Mouse (Mus musculus): ENCODE results near the gene Lmf1. TPM values are rescaled to one million over a fixed set of nuclear protein-coding genes. Genes with fewer than 3 reads are reported as not detected.
A peak's percentile ranks its signal among the peaks of the same experiment; 100 is the strongest.

The Lmf1 gene
- total RNA-seq, 2 experiments from 2014 or later, result 10.7 to 34.0 TPM

DNA sequence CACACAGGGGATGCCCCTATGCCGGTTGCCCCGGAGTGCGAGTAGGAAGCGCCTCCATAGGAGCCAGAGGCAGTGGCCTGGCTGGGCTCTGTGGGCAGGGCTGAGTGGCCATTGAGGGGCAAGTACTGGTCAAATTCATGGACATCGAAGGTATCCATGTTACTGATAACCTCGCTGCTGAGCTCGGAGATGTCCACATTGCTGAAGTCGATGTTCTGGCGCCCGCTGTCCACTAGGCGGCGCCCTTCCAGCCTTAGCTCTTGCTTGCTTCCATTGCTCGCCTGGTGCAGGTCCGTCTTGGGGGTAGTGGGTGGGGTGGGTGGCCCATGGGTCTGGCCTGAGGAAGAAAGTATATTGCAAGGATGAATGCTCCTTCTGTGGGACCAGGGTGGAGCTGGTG is 11.1 kb upstream of the Lmf1 start:
- ATAC-seq (replicated peaks; ENCODE audit: poor library complexity, severe bottlenecking), result peak; percentile 60

DNA sequence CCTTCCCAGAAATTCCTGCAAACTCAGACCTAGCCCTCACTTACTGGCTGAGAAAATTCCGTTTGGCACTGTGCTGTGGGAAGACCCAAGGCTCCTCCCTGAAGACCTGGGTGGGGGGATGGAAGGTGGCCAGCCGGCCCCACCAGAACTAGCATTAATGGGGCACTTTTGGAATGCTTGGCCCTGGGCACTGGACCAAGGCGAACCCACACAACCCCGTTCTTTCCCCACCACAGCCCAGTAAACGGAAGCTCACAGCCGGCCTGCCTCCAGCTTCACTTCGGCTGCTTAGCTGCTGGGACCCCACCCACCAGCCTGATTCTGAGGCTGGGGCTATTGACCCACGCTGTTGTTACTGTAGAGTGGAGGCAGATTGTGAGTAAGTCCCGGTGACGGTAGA is 10.7 kb upstream of the Lmf1 start:
- no peak for ATAC-seq (replicated peaks; ENCODE audit: poor library complexity, severe bottlenecking)

DNA sequence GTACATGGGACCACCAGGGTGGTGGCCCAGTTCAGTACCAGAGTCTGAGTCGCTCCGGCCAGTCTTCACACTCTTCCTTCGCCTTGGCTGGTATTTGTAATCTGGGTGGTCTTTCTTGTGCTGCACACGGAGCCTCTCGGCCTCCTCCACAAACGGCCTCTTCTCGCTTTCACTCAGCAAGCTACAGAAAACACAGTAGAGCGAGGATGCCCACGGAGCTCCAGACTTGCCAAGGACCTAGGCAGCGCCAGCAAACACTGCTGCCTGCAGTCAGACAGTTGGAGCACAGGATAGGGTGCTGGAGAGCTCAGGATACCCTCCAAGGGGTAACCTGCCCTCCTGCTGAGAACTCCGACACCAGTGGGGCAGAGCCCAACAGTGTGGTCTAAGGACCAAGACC is 10.0 kb upstream of the Lmf1 start:
- ATAC-seq (replicated peaks; ENCODE audit: poor library complexity, severe bottlenecking), result no peak

DNA sequence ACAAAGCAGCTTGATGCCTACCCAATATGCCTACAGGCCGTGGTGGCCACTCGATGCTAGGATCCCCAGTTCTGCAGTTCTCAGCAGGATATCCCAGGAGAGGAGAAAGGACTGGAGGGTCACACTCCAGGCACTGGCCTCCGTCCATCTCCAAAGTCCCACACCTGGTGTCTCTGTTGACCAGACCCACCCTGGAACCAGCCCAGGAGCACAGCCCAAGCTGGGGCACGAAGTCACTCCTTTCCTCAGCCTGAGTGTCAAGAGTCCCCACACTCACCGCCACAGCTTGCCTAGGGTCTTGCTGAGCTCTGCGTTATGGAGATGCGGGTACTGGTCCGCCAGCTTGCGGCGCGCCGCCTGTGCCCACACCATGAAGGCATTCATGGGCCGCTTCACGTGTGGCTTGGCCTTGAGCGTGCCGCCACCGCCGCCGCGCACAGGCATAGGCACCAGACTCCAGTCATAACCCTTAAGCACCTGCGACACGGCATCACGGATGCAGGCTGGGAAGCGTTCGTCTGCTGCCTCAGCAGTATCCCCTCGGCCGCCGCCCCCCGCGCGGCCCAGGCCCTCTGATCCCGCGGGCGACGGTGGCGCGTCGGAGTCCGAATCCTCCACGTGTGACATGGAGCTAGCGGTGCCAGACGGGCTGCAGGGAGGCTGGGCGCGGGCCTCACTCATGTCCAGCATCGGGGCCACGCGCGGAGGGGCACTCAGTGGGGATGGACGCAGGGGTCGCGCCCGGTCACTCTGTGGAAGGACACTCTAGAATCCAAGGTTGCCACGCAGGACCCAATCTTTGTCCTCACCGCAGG is 8.8 kb upstream of the Lmf1 start:
- ATAC-seq (replicated peaks; ENCODE audit: poor library complexity, severe bottlenecking), result no peak

DNA sequence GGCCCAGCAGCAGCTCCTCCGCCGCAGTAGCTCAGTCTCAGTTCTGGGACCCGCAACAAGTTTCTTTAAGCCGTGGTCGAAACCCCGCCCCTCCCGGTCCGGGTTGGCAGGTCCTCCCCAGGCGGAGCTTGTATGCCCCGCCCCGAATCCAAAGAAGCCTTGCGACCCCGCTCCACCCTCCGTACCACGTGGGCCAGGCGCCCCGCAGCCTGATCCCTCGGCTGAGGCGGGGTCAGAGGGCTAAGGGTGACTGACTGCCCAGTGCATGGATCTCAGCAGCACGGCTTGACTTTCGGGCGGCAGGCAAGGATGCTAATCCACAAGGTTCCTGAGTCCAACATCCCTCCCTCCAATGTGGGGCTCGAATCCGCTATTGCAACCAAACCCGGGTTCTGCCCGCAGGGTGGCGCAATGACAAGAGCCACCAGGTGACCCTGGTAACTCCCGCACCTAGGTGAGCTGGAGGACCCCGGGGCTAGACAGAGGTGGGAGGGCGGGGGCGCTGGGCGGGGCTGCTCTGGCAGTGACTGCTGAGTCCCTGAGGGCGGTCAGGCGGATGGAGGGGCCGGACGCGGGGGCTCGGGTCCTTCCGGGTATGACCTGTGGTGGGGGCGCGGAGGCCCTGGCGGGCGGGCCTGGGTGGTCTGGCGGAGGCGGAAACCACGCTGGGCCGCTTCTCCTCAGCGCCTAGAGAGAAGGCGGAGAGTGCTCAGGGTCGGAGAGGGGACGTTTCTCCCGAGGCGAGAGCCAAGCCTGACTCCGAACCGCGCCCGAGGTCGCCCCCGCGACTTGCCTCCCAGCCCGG is 8.0 kb upstream of the Lmf1 start, which contains the start of gene Sox8:
Sox8 (minus strand) TSS at position 39 of the 805 bp plus-strand sequence.
- ATAC-seq (replicated peaks; ENCODE audit: poor library complexity, severe bottlenecking), result peak; percentile 71

DNA sequence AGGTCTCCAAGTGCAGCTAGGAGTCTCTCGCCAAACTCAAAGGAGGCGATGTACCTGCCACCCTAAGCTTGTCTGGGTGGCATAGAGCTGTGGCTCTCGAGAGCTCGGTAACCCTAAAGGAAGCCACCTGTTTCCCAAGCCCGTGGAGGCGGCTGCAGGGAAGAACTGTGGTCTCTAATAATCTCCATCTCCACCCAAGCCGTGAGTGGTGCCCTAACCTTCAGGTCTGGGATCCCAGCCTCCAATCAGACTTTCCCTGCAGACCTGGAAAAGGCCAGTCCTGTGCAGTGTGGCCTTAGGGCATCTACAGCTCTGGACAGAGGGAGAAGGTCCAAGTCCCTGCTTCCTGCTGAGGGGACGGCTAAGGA is 7.4 kb upstream of the Lmf1 start:
- ATAC-seq (replicated peaks; ENCODE audit: poor library complexity, severe bottlenecking), result no peak

DNA sequence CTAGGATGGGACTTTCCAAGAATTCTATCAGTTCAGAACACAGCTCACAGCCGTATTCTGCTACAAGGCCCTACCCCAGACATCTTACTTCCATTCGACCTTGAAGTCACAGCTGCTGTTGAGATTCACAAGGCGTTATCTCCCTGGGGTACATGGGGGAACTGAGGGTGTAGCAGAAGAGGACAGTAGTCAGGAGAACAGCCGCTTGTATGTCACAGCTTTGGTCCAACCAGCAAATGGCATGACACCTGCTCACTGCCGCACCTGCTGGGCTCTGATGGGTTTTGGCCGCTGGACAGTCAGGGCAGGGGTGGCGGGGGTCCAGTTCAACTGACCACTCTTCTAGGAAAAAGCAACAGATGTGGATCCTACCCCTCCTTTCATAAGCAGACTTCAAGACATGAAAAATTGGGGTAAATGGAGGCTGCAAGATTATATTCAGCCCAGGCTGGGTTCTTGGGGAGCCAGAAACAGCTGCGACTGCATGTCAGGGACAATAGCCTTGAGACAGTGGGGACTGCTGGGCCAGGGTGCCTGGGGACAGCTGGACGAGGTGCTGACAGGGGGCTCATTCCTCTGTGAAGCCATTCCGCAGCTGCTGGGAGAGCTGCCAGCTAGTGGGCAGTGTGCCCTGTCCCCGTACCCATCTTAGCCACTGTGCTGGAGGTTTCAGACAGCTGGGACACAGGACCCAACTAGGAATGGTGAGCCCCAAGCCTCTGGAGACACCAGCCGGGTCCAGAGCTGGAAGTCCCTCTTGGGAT is 3.5 kb upstream of the Lmf1 start:
- no peak for ATAC-seq (replicated peaks; ENCODE audit: poor library complexity, severe bottlenecking)

DNA sequence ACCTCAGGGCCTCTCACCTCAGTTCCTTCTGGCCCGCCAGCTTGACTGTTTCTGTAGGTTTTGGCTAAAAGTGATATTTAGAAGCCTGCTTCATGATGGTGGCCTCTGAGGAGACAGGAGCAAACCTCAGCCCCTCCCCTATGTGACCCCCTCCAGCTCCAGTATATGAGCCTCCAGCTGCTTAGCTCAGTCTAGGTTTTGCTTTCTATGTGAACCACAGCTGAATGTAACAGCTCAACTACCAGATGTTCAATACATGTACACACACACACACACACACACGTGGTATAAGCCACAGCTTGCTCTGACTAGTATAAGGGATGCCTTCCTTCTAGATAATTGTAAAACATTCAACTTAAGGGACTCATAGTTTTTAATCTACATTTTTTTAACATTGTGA is 2.9 kb upstream of the Lmf1 start:
- ATAC-seq (replicated peaks; ENCODE audit: poor library complexity, severe bottlenecking), result no peak

DNA sequence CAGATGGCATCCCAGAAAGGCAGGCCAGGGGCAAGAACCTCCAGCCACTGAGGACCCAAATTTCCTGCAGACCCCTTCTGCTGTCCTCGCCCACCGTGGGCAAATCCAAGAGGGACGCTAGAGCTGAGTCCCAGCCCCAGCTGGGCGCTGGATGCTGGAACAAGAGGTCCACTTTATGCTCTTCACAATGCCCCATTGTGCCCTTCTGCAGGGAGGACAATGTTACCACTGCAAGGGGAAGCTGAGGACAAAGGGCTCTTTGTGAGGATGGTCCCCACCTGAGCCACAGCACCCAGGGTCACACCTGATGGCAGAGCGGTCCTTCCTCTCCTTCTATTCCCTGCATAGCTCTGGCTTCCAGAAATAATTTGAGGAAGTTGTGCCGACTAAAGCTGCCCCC is 1.6 kb upstream of the Lmf1 start:
- no peak for ATAC-seq (replicated peaks; ENCODE audit: poor library complexity, severe bottlenecking)

DNA sequence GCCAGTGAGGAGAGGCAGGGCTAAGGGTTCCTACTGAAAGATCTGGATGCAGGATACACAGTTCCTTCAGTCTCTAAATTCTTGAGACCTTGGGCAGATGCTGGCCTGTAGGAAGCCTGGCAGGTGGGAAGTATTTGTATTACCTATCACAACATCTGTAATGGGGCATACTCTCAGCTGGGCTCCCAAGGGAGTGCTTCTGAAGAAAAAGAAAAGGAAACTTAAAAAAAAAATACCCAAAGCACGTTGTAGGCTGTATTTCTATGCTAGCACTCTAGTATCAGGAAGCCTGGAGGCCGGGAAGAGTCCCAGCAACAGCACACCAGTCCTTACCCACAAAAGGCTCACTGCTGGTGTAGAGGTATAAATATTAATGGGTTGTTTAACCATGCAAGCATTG is 1.2 kb upstream of the Lmf1 start:
- ATAC-seq (replicated peaks; ENCODE audit: poor library complexity, severe bottlenecking), result no peak

DNA sequence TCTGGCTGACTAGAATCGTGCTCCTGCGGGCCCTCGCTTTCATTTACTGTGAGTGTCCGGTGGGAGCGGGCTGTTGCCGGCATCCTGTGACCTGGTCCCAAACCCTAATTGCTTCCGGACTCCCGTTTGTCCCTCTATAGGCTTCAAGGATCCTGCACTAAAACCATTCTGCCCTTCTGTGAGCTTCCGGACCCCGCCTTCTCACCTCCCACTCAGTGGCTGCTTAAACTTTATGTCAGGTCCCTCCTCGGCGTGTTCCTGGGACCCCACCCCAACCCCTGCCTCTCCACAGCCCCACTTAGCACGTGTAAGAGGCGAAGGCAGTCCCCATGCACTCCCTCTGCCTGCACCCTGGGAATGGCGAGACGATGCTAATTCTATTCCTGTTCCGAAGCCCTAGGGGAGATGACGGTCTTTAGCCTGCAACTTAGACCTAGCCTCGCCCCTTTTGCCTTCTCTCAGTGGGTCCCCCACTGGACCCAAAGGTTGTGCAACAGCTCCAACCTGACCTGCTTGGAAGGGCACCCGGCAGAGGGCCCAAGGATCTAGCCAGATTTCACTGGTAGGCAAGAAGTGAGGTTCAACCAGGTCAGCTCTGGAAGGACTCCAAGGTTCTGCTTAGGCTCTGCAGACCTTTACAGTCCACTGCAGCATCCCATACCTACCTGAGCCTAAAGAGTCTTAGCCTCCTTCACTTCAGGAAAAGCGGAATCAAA is 605 bp downstream of the Lmf1 start:
- peak; percentile 4; the same call in 1 of the 2 replicates for ATAC-seq (replicated peaks; ENCODE audit: poor library complexity, severe bottlenecking)

DNA sequence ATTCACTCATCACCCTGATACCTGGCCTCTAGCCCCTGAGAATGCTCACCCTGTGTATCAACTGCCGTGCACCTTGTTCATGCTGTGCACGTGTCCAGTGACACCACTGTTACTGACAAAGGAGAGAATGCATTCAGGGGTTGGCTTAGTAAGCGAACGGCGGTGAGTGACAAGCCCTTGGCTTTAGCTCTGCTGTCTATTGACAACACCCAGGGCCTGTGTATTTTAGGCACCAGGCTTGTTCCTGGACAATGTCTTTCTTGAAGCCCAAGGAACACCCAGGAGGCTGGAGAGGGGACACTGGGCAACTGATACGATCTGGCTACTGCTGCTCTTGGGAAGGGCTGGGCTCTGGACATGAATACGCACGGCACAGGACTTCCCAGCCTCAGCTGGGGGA is 3.2 kb downstream of the Lmf1 start:
- ATAC-seq (replicated peaks; ENCODE audit: poor library complexity, severe bottlenecking), result no peak

DNA sequence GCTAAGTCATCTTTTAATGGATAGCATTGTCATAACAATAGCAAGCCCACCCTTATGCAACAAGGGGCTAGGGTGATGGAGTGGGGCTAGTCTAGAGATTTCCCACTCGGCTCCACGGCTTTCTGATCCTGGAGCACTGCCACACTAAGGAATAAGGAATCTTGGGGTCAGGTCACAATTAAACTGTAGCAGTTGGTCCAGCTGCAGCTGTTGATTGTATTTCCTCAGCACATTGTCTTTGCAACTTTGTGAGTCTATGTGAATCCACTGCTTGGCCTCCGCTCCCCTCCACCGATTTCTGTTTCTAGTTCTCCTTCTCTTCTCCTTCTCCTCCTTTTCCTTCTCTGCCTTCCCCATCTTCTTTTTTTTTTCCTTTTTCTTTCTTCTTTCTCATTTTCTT is 4.2 kb downstream of the Lmf1 start:
- ATAC-seq (replicated peaks; ENCODE audit: poor library complexity, severe bottlenecking), result no peak

DNA sequence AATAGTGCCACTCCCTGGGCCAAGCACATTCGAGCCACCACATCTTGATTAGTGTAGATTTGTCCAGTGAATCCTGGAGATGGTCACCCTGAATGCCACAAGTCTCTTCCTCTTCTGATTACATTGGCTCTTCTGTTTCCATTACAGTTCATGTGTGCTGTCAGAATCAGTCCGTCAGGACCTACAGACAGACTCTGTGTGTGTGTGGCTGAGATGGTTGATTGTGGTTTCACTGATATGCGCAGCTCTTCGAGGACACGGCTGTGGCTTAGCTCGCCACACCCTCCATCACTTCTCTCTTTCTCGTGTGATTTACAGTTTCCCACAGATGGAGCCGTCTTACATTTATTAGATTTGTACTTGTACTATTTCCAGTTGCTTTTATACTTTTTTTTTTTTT is 5.0 kb downstream of the Lmf1 start:
- peak; percentile 51 for ATAC-seq (replicated peaks; ENCODE audit: poor library complexity, severe bottlenecking)

DNA sequence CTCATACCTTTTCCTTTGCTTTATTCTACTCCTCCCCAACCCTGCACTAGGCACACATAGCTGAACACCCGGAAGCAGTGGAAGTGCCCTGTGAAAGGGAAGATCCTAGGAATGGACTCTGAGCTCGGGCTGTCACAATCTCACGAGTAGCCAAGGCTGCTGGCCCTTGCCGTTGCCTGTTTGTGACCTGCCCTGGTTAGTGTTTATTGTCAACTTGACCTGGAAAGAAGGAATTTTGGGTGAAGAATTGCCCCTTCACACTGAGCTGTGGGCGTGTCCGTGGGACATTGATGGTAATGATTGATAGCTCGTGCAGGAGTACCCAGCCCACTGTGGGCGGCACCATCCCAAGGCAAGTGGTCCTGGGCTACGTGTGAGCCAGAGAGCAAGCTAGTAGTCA is 5.8 kb downstream of the Lmf1 start:
- no peak for ATAC-seq (replicated peaks; ENCODE audit: poor library complexity, severe bottlenecking)

DNA sequence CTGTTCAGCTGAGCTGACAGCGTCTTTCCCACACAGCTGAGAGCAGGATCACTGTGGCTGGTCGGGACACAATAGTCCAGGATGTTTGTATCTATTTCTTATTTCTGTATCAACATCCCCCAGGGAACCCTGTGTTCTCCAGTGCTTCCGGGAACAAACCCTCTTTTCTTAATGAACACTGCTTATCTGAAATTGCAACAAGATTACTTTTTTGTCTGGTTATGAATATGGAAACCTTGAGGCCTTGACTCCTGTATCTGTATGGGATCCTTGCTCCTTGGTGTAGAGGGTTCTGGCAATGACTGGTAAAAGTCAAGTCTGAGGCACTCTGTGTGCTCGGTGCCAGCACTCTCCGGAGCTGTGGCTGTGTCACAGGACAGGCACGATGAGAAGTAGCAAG is 11.2 kb downstream of the Lmf1 start:
- ATAC-seq (replicated peaks; ENCODE audit: poor library complexity, severe bottlenecking), result no peak

DNA sequence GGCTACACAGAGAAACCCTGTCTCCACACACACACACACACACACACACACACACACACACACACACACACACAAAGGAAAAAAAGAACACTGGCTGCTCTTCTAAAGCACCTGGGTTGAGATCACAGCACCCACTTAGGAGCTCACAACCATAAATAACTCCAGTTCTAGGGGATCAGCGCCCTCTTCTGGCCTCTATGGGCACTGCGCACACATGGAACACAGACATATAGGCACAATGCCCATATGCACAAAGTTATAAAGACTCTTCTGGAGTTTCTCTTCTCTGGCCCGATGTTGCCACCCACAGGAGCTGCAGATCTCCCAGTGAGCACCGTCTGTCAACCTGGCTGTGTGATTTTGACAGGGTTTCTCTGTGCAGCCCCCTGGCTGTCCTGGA is 12.1 kb downstream of the Lmf1 start:
- ATAC-seq (replicated peaks; ENCODE audit: poor library complexity, severe bottlenecking), result no peak

DNA sequence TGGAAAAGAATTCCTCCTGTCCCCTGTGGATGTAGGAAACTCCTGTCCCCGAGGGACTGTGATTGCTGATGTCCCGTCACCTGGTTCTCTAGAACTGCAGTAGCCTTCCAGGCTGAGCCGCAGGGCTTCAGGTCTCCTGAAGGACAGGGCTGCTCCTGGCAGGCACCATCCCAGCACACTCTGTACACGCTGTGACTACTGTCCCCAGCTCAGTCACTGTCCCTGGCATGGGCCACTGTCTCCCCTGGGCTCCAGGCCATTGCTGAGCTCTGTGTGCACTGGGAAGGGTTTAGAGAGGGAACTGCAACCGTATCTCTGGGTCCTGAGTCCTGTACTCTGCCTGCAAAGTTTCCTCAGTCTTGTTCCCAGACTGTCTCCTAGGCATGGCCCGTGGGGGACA is 13.5 kb downstream of the Lmf1 start:
- no peak for ATAC-seq (replicated peaks; ENCODE audit: poor library complexity, severe bottlenecking)

DNA sequence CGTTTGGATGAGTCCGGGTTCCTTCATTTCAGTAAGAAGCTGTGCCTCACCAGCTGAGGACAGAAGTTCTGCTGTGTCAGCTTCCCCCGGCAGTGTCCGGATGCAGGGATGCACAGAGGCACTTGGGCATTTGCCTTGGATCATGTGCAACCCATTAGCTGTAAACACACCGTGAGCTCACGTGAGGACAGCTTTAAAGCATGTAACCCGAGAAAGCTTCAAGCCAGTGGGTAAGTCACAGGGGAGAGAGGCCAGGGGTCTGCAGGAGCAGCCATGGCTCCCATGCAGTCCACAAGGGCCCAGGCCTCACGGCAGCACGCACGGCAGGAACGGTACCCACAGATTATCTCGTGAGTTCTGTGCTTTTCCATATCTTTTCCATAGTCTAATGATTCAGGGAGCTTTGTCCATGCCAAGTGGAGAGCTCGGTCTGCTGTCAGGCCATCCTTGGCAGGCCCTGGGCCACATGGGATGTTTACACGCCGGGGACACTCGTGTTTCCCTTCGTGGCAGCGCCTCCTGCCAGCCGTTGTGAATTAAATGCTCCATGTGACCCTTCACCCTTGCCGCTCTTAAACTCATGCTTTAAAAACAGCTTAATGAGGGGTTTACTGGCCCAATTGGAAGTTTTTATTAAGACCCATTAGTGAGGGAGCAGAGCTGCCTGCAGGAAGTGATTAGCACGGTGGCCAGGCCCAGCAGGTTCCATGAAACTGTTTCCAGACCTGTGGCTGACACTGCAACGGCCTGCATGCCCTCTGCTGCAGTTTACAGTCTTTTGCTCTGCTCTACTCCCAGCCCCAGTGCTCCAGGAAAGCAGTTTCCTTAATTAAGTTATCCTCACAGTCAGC is 14.8 kb downstream of the Lmf1 start:
- ATAC-seq (replicated peaks; ENCODE audit: poor library complexity, severe bottlenecking), result no peak

DNA sequence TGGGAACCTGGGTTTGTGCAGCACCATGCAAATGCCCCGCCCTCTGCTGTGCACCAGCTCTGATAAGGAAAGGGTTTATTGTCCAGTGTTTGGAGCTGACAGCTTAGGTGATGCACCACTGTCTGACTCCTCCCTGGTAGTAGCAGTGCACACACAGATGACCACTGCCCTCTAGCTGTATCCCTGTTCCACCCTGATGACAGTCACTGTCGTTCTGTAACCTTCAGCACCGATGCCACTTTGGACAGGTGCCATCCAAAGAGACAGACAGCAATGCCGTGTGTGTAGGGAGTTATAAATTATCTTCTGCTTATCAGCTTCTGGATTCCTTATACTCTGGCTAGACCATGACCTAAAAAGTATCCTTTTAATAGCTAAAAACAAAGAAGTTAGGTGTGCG is 16.6 kb downstream of the Lmf1 start:
- no peak for ATAC-seq (replicated peaks; ENCODE audit: poor library complexity, severe bottlenecking)
